Mouse (Mus musculus) midbrain, embryonic 16.5 days (tissue): ENCODE measurements around the gene Ahrr. TPM values are rescaled to one million over a fixed set of nuclear protein-coding genes. Genes with fewer than 3 reads are reported as not detected.
A peak's percentile ranks its signal among the peaks of the same experiment; 100 is the strongest.

Experiments used
- ATAC-seq: fragments of 200-750 bp; cut with Nextera tagmentation; 2 replicates; pipeline ENCODE4 v1.8.0; 2017; ENCODE audit warnings: moderate TSS enrichment
- H3K27ac ChIP-seq: fragments of 300-500 bp; sonication (generic); 2 replicates; pipeline ENCODE4 v1.5.1; 2014; ENCODE audit warnings: mild to moderate bottlenecking, low read length, mixed read lengths
- H3K27me3 ChIP-seq: fragments of 300-500 bp; sonication (generic); 2 replicates; pipeline ENCODE4 v1.6.1; 2014; ENCODE audit warnings: low read depth, low read length, mixed read lengths; ENCODE audit not compliant: control insufficient read depth, insufficient read depth
- H3K36me3 ChIP-seq: fragments of 300-500 bp; sonication (generic); 2 replicates; pipeline ENCODE4 v1.6.1; 2014; ENCODE audit warnings: mild to moderate bottlenecking, low read length, moderate library complexity, mixed read lengths; ENCODE audit not compliant: control insufficient read depth, insufficient read depth
- H3K4me1 ChIP-seq: fragments of 300-500 bp; sonication (generic); 2 replicates; pipeline ENCODE4 v1.6.1; 2014; ENCODE audit warnings: mild to moderate bottlenecking, low read length, mixed read lengths; ENCODE audit not compliant: control insufficient read depth, insufficient read depth
- H3K4me2 ChIP-seq: fragments of 300-500 bp; sonication (generic); 2 replicates; pipeline ENCODE4 v1.6.1; 2014; ENCODE audit warnings: mild to moderate bottlenecking, low read length, mixed read lengths
- H3K4me3 ChIP-seq: fragments of 300-500 bp; sonication (generic); 2 replicates; pipeline ENCODE4 v1.5.1; 2014; ENCODE audit warnings: low read depth, mild to moderate bottlenecking, low read length, moderate library complexity, mixed read lengths
- H3K9ac ChIP-seq: fragments of 300-500 bp; sonication (generic); 2 replicates; pipeline ENCODE4 v1.6.1; 2014; ENCODE audit warnings: low read depth, low read length, mixed read lengths
- H3K9me3 ChIP-seq: fragments of 300-500 bp; sonication (generic); replicated peaks from 2 replicates; pipeline ENCODE4 v1.6.1; 2014; ENCODE audit warnings: mild to moderate bottlenecking, low read length, mixed read lengths; ENCODE audit not compliant: control insufficient read depth, poor library complexity, severe bottlenecking
- WGBS: fragments of 180-500 bp; shearing (Covaris S2); extraction: QIAGEN DNeasy Blood & Tissue Kit; methylation state at CpG from one replicate; pipeline ENCODE4 v1.1.7; 2014; 5-methylcytosine and 5-hydroxymethylcytosine counted together
- polyA plus RNA-seq: library from polyadenylated mRNA; unstranded; fragments of >200 nt; fragmentation: Nextera tagmentation; extraction: Ambion mirVana; gene quantifications from 2 replicates; pipeline ENCODE4 v1.2.1, GENCODE M21; 2015

Gene Ahrr
- polyA plus RNA-seq, result 0.58 and 0.70 TPM in 2 replicates

- Histone ChIP-seq H3K27me3 (peaks cover 12% of the 10 kb centered on the region), H3K4me2 (peak within 1 kb of the TSS; percentile 64), H3K36me3 (no peaks in the 10 kb centered on the region), H3K9me3 (no peaks in the 10 kb centered on the region), H3K4me1 (no peaks in the 10 kb centered on the region; the same call in 1 of the 2 replicates), H3K4me3 (peak within 1 kb of the TSS; percentile 27), H3K9ac (peak within 1 kb of the TSS; percentile 46; the same call in 1 of the 2 replicates), H3K27ac (no peak within 1 kb of the TSS)
- WGBS, result 1% methylated on average over 27 of the region's 27 CpGs
- ATAC-seq, result no peak
These were observed at the start of gene Ahrr for GRCm38 (mm10) chr13:74292167-74292566. Gene Ahrr (minus strand): TSS chr13:74292331.

GRCm38 (mm10) chr13:74341036-74341435, 48.9 kb upstream of the Ahrr start:
- Histone ChIP-seq H3K4me1 (no peaks in the 10 kb centered on the region), H3K4me2 (no peak overlapping the region), H3K9me3 (no peaks in the 10 kb centered on the region), H3K27ac (no peak overlapping the region), H3K27me3 (no peaks in the 10 kb centered on the region), H3K4me3 (no peak overlapping the region), H3K9ac (no peak overlapping the region), H3K36me3 (peaks cover 22% of the 10 kb centered on the region)
- 59% methylated on average over 3 of the region's 3 CpGs for WGBS
- ATAC-seq, result peak; percentile 66; the same call in 1 of the 2 replicates

GRCm38 (mm10) chr13:74329321-74329720, 37.2 kb upstream of the Ahrr start:
- no peak for ATAC-seq
- Histone ChIP-seq H3K36me3 (peaks cover 45% of the 10 kb centered on the region), H3K27ac (no peak overlapping the region), H3K9me3 (no peaks in the 10 kb centered on the region), H3K27me3 (no peaks in the 10 kb centered on the region), H3K4me2 (no peak overlapping the region), H3K4me1 (no peaks in the 10 kb centered on the region), H3K4me3 (no peak overlapping the region), H3K9ac (no peak overlapping the region)

GRCm38 (mm10) chr13:74317170-74317849, 25.2 kb upstream of the Ahrr start, which contains the start of gene Pdcd6:
Gene Pdcd6 (minus strand): TSS chr13:74317580.
- WGBS, result under 1% methylated on average over 36 of the region's 36 CpGs
- ATAC-seq, result peak; percentile 99

GRCm38 (mm10) chr13:74316789-74317169, 24.6 kb upstream of the Ahrr start:
- Histone ChIP-seq H3K9ac (peak overlapping the region; percentile 79), H3K36me3 (peaks cover 12% of the 10 kb centered on the region), H3K9me3 (no peaks in the 10 kb centered on the region), H3K27me3 (no peaks in the 10 kb centered on the region), H3K4me3 (peak overlapping the region; percentile 65), H3K4me1 (peaks cover 13% of the 10 kb centered on the region), H3K4me2 (peak overlapping the region; percentile 88), H3K27ac (peak overlapping the region; percentile 47)
- ATAC-seq, result no peak
- WGBS, result 3% methylated on average over 15 of the region's 15 CpGs

More at GRCm38 (mm10) chr13:74317170-74317849, 25.2 kb upstream of the Ahrr start, which contains the start of gene Pdcd6:
- H3K36me3 ChIP-seq, result peaks cover 17% of the 10 kb centered on the region
- H3K27me3 ChIP-seq, result no peaks in the 10 kb centered on the region
- H3K4me2 ChIP-seq, result peak within 1 kb of the TSS; percentile 88
- H3K9me3 ChIP-seq, result no peaks in the 10 kb centered on the region
- peaks cover 13% of the 10 kb centered on the region for H3K4me1 ChIP-seq
- peak within 1 kb of the TSS; percentile 65 for H3K4me3 ChIP-seq
- peak within 1 kb of the TSS; percentile 79 for H3K9ac ChIP-seq
- H3K27ac ChIP-seq, result peak within 1 kb of the TSS; percentile 47

- H3K27me3 ChIP-seq, result no peaks in the 10 kb centered on the region
- H3K27ac ChIP-seq, result peak overlapping the region; percentile 47; the same call in 1 of the 2 replicates
- H3K4me1 ChIP-seq, result peaks cover 13% of the 10 kb centered on the region
- no peaks in the 10 kb centered on the region for H3K9me3 ChIP-seq
- H3K4me3 ChIP-seq, result peak overlapping the region; percentile 65
- peak overlapping the region; percentile 88 for H3K4me2 ChIP-seq
- peak overlapping the region; percentile 79 for H3K9ac ChIP-seq
- peaks cover 10% of the 10 kb centered on the region for H3K36me3 ChIP-seq
- no peak for ATAC-seq
- WGBS, result 37% methylated on average over 4 of the region's 4 CpGs
These were observed 24.3 kb upstream of the Ahrr start for GRCm38 (mm10) chr13:74316386-74316785.

GRCm38 (mm10) chr13:74314616-74315015, 22.5 kb upstream of the Ahrr start:
- WGBS, result 95% methylated on average over 3 of the region's 3 CpGs
- no peak for ATAC-seq
- peaks cover 13% of the 10 kb centered on the region for H3K4me1 ChIP-seq
- H3K36me3 ChIP-seq, result 0 out of 2 replicates have a peak, but pooled peaks cover 3% of the 10 kb centered on the region
- H3K4me3 ChIP-seq, result no peak overlapping the region
- H3K27me3 ChIP-seq, result no peaks in the 10 kb centered on the region
- H3K27ac ChIP-seq, result no peak overlapping the region
- H3K9me3 ChIP-seq, result no peaks in the 10 kb centered on the region
- H3K4me2 ChIP-seq, result no peak overlapping the region
- H3K9ac ChIP-seq, result no peak overlapping the region

GRCm38 (mm10) chr13:74305780-74306179, 13.6 kb upstream of the Ahrr start:
- Histone ChIP-seq H3K36me3 (peaks cover 27% of the 10 kb centered on the region), H3K4me3 (no peak overlapping the region)

GRCm38 (mm10) chr13:74305380-74305779, 13.2 kb upstream of the Ahrr start:
- no peak for ATAC-seq
- H3K9me3 ChIP-seq, result no peaks in the 10 kb centered on the region
- no peaks in the 10 kb centered on the region for H3K27me3 ChIP-seq
- H3K4me2 ChIP-seq, result no peak overlapping the region
- 93% methylated on average over 6 of the region's 6 CpGs for WGBS
- H3K27ac ChIP-seq, result no peak overlapping the region
- H3K9ac ChIP-seq, result no peak overlapping the region
- H3K4me1 ChIP-seq, result no peaks in the 10 kb centered on the region
- H3K36me3 ChIP-seq, result peaks cover 26% of the 10 kb centered on the region
- H3K4me3 ChIP-seq, result no peak overlapping the region

More at GRCm38 (mm10) chr13:74305780-74306179, 13.6 kb upstream of the Ahrr start:
- Histone ChIP-seq H3K27ac (no peak overlapping the region), H3K4me1 (no peaks in the 10 kb centered on the region), H3K27me3 (no peaks in the 10 kb centered on the region), H3K9ac (no peak overlapping the region), H3K9me3 (no peaks in the 10 kb centered on the region), H3K4me2 (no peak overlapping the region)
- 97% methylated on average over 1 of the region's 1 CpGs for WGBS
- no peak for ATAC-seq
